Mouse (Mus musculus) stomach, embryonic 14.5 days (tissue): Measurements from ENCODE around the gene Tle6. TPM values are rescaled to one million over a fixed set of nuclear protein-coding genes. Genes with fewer than 3 reads are reported as not detected.
A peak's percentile ranks its signal among the peaks of the same experiment; 100 is the strongest.

ENCODE experiments used
- ATAC-seq: fragments of 200-750 bp; cut with Nextera tagmentation; 2 replicates; pipeline ENCODE4 v1.8.0; 2017; ENCODE audit warnings: low read depth, moderate TSS enrichment; ENCODE audit not compliant: insufficient number of reproducible peaks, insufficient read depth, low FRiP score
- H3K27ac ChIP-seq: fragments of 300-500 bp; sonication (generic); 2 replicates; pipeline ENCODE4 v1.5.1; 2014; ENCODE audit warnings: mild to moderate bottlenecking, low read length, moderate library complexity, mixed read lengths
- H3K27me3 ChIP-seq: fragments of 300-500 bp; sonication (generic); 2 replicates; pipeline ENCODE4 v1.6.1; 2014; ENCODE audit warnings: low read length, control low read depth, mixed read lengths; ENCODE audit not compliant: control insufficient read depth, insufficient read depth
- H3K36me3 ChIP-seq: fragments of 300-500 bp; sonication (generic); 2 replicates; pipeline ENCODE4 v1.6.1; 2014; ENCODE audit warnings: mild to moderate bottlenecking, control low read depth, low read length, moderate library complexity, mixed read lengths; ENCODE audit not compliant: control insufficient read depth, insufficient read depth
- H3K4me1 ChIP-seq: fragments of 300-500 bp; sonication (generic); 2 replicates; pipeline ENCODE4 v1.6.1; 2014; ENCODE audit warnings: low read length, control low read depth, mixed read lengths; ENCODE audit not compliant: control insufficient read depth, insufficient read depth
- H3K4me2 ChIP-seq: fragments of 300-500 bp; sonication (generic); replicated peaks from 2 replicates; pipeline ENCODE4 v1.6.1; 2014; ENCODE audit warnings: low read depth, low read length, control low read depth
- H3K4me3 ChIP-seq: fragments of 300-500 bp; sonication (generic); 2 replicates; pipeline ENCODE4 v1.5.1; 2014; ENCODE audit warnings: low read depth, low read length, control low read depth
- H3K9ac ChIP-seq: fragments of 300-500 bp; sonication (generic); replicated peaks from 2 replicates; pipeline ENCODE4 v1.6.1; 2014; ENCODE audit warnings: low read depth, mild to moderate bottlenecking, control low read depth, low read length, moderate library complexity, mixed read lengths
- H3K9me3 ChIP-seq: fragments of 300-500 bp; sonication (generic); 2 replicates; pipeline ENCODE4 v1.6.1; 2016; ENCODE audit warnings: low read depth, low read length, control low read depth; ENCODE audit not compliant: control insufficient read depth
- WGBS: fragments of 180-500 bp; shearing (Covaris S2); extraction: QIAGEN DNeasy Blood & Tissue Kit; methylation state at CpG from one replicate; pipeline ENCODE4 v1.1.7; 2014; 5-methylcytosine and 5-hydroxymethylcytosine counted together
- polyA plus RNA-seq: library from polyadenylated mRNA; unstranded; fragments of >200 nt; fragmentation: Nextera tagmentation; extraction: Ambion mirVana; gene quantifications from 2 replicates; pipeline ENCODE4 v1.2.1, GENCODE M21; 2014

Gene Tle6
- polyA plus RNA-seq, 1 experiment from 2014 or later, result 14.3 TPM

GRCm38 (mm10) chr10:81542727-81543460 lies 58.0 kb downstream of the Tle6 start:
- Histone ChIP-seq H3K9me3 (no peaks in the 10 kb centered on the region), H3K9ac (peak overlapping the region; percentile 92; the same call in 1 of the 2 replicates), H3K4me3 (peak overlapping the region; percentile 97; the same call in 1 of the 2 replicates), H3K27ac (no peak overlapping the region), H3K4me1 (peaks cover 25% of the 10 kb centered on the region), H3K36me3 (peaks cover 14% of the 10 kb centered on the region), H3K27me3 (no peaks in the 10 kb centered on the region), H3K4me2 (peak overlapping the region; percentile 95)
- WGBS, result 65% methylated on average over 7 of the region's 7 CpGs
- no peak for ATAC-seq

- Histone ChIP-seq H3K9ac (no peak overlapping the region), H3K9me3 (no peaks in the 10 kb centered on the region), H3K4me1 (peaks cover 25% of the 10 kb centered on the region), H3K27ac (peak overlapping the region; percentile 61; the same call in 1 of the 2 replicates), H3K36me3 (peaks cover 14% of the 10 kb centered on the region), H3K4me2 (peak overlapping the region; percentile 1; the same call in 1 of the 2 replicates), H3K27me3 (no peaks in the 10 kb centered on the region), H3K4me3 (no peak overlapping the region)
- WGBS, result 57% methylated on average over 10 of the region's 10 CpGs
- no peak for ATAC-seq
Measured at GRCm38 (mm10) chr10:81541803-81542202, 59.1 kb downstream of the Tle6 start.

DNA sequence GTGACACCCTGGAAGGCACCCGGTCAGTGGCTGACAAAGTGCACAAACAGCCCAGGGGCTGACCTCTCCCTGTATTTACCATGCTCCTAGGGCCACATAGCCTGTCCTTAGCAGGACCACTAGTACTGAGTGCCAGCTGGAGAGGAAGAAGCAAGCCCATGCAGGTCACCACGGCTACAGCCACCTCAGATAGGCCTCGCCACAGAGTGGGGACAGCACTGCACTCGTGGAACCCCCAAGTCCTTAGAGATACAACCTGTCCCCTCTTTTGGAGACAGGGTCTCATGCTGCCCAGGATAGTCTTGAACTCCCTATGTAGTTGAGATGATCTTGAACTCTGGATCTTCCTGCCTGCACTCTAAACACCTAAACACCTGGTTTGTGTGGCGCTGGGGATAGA lies 59.5 kb downstream of the Tle6 start:
- no peak overlapping the region for H3K4me3 ChIP-seq
- H3K4me1 ChIP-seq, result peaks cover 25% of the 10 kb centered on the region
- WGBS, result 83% methylated on average over 5 of the region's 5 CpGs
- H3K9me3 ChIP-seq, result no peaks in the 10 kb centered on the region
- 0 out of 2 replicates have a peak overlapping the region, but pooled peaks have one; percentile 1 for H3K4me2 ChIP-seq
- no peak overlapping the region for H3K9ac ChIP-seq
- ATAC-seq, result no peak
- H3K36me3 ChIP-seq, result peaks cover 14% of the 10 kb centered on the region
- 0 out of 2 replicates have a peak overlapping the region, but pooled peaks have one; percentile 2 for H3K27ac ChIP-seq
- H3K27me3 ChIP-seq, result no peaks in the 10 kb centered on the region

Other genes with a start within 250 kb of the Tle6 start
- gene Mfsd12, start 243.6 kb downstream of the Tle6 start, polyA plus RNA-seq, result 4.7 and 4.8 TPM in 2 replicates
- 0.43 and 0.59 TPM in 2 replicates for gene 4930404N11Rik, start 235.3 kb downstream of the Tle6 start, polyA plus RNA-seq
- gene Fzr1, start 222.6 kb downstream of the Tle6 start, polyA plus RNA-seq, result 81.3 and 88.7 TPM in 2 replicates
- gene Dohh, start 216.6 kb downstream of the Tle6 start, polyA plus RNA-seq, result 44.8 and 48.5 TPM in 2 replicates
- gene Gm48551, start 216.6 kb downstream of the Tle6 start, polyA plus RNA-seq, result 3.1 and 4.1 TPM in 2 replicates
- gene Gm48552, start 212.1 kb downstream of the Tle6 start, polyA plus RNA-seq, result 1.0 and 1.1 TPM in 2 replicates
- gene Smim24, start 208.0 kb downstream of the Tle6 start, polyA plus RNA-seq, result 17.7 and 21.5 TPM in 2 replicates
- 76.0 and 80.1 TPM in 2 replicates for gene Nfic, start 145.4 kb downstream of the Tle6 start, polyA plus RNA-seq
- gene Celf5, start 118.4 kb downstream of the Tle6 start, polyA plus RNA-seq, result 1.7 and 2.2 TPM in 2 replicates
- gene Ncln, start 104.7 kb downstream of the Tle6 start, polyA plus RNA-seq, result 79.1 and 79.3 TPM in 2 replicates
- gene S1pr4, start 100.9 kb downstream of the Tle6 start, polyA plus RNA-seq, result 0.41 and 0.72 TPM in 2 replicates
- 3.6 and 7.4 TPM in 2 replicates for gene Gna15, start 76.8 kb downstream of the Tle6 start, polyA plus RNA-seq
- 86.2 and 89.3 TPM in 2 replicates for gene Gna11, start 55.9 kb downstream of the Tle6 start, polyA plus RNA-seq
- gene Aes, start 41.6 kb downstream of the Tle6 start, polyA plus RNA-seq, result 363 and 388 TPM in 2 replicates
- gene Tle2, start 26.5 kb downstream of the Tle6 start, polyA plus RNA-seq, result 17.7 and 19.1 TPM in 2 replicates
- 0.57 and 0.69 TPM in 2 replicates for gene BC025920, start 5.2 kb upstream of the Tle6 start, polyA plus RNA-seq
- 33.4 and 43.4 TPM in 2 replicates for gene Sirt6, start 26.7 kb upstream of the Tle6 start, polyA plus RNA-seq
- gene Ankrd24, start 27.5 kb upstream of the Tle6 start, polyA plus RNA-seq, result 7.8 and 9.1 TPM in 2 replicates
- 6.0 and 6.3 TPM in 2 replicates for gene Gm10778, start 48.0 kb upstream of the Tle6 start, polyA plus RNA-seq
- 22.1 and 23.8 TPM in 2 replicates for gene Zfp433, start 103.8 kb upstream of the Tle6 start, polyA plus RNA-seq
- gene Gm3055, start 170.1 kb upstream of the Tle6 start, polyA plus RNA-seq, result 13.9 and 15.3 TPM in 2 replicates
- 3.9 and 4.0 TPM in 2 replicates for gene Gm4767, start 211.1 kb upstream of the Tle6 start, polyA plus RNA-seq